Mouse (Mus musculus): ENCODE data around the gene Hyal5.

Gene Hyal5

GRCm38 (mm10) chr6:24857697-24858096, at the start of gene Hyal5:
Gene Hyal5 (plus strand): TSS chr6:24857997.
- DNase-seq: no peak

GRCm38 (mm10) chr6:24822070-24822469, 35.7 kb upstream of the Hyal5 start:
- no peak for DNase-seq

- DNase-seq: peak; percentile 3 to 5
Measured at GRCm38 (mm10) chr6:24860320-24860719, 2.5 kb downstream of the Hyal5 start.

GRCm38 (mm10) chr6:24863649-24864048, 5.9 kb downstream of the Hyal5 start:
- no peak for DNase-seq

- peak; percentile 26 to 41 for DNase-seq
Measured at GRCm38 (mm10) chr6:24894146-24894873, 36.5 kb downstream of the Hyal5 start.

- no peak for DNase-seq
Measured at GRCm38 (mm10) chr6:24894874-24895183, 37.0 kb downstream of the Hyal5 start.

- no peak for DNase-seq
Measured at GRCm38 (mm10) chr6:24905101-24905500, 47.3 kb downstream of the Hyal5 start.

GRCm38 (mm10) chr6:24907824-24908223, 50.0 kb downstream of the Hyal5 start:
- DNase-seq: no peak

GRCm38 (mm10) chr6:24910016-24910727, 52.4 kb downstream of the Hyal5 start:
- DNase-seq: no peak

GRCm38 (mm10) chr6:24910728-24911105, 52.9 kb downstream of the Hyal5 start:
- DNase-seq: peak in 1 of 2 experiments; percentile 12

GRCm38 (mm10) chr6:24913591-24913990, 55.8 kb downstream of the Hyal5 start:
- DNase-seq: no peak

- DNase-seq: peak in 1 of 2 experiments; percentile 2
Measured at GRCm38 (mm10) chr6:24925076-24925785, 67.4 kb downstream of the Hyal5 start.
